Mouse (Mus musculus) liver, embryonic 16.5 days (tissue): ENCODE data around the gene Thbs3. TPM values are rescaled to one million over a fixed set of nuclear protein-coding genes. Genes with fewer than 3 reads are reported as not detected.
A peak's percentile ranks its signal among the peaks of the same experiment; 100 is the strongest.

Experiments used
- ATAC-seq: fragments of 200-750 bp; cut with Nextera tagmentation; 2 replicates; pipeline ENCODE4 v1.8.0; 2017; ENCODE audit warnings: low read depth, mild to moderate bottlenecking, moderate number of reproducible peaks, moderate library complexity
- H3K27ac ChIP-seq: fragments of 300-500 bp; sonication (generic); 2 replicates; pipeline ENCODE4 v1.5.1; 2014; ENCODE audit warnings: mild to moderate bottlenecking, low read length
- H3K27me3 ChIP-seq: fragments of 300-500 bp; sonication (generic); 2 replicates; pipeline ENCODE4 v1.6.1; 2014; ENCODE audit warnings: low read depth, low read length, mixed read lengths; ENCODE audit not compliant: control insufficient read depth, insufficient read depth
- H3K36me3 ChIP-seq: fragments of 300-500 bp; sonication (generic); 2 replicates; pipeline ENCODE4 v1.6.1; 2014; ENCODE audit warnings: mild to moderate bottlenecking; ENCODE audit not compliant: control insufficient read depth, insufficient read depth
- H3K4me1 ChIP-seq: fragments of 300-500 bp; sonication (generic); 2 replicates; pipeline ENCODE4 v1.6.1; 2014; ENCODE audit warnings: low read depth, low read length, mixed read lengths; ENCODE audit not compliant: control insufficient read depth
- H3K4me2 ChIP-seq: fragments of 300-500 bp; sonication (generic); 2 replicates; pipeline ENCODE4 v1.6.1; 2014; ENCODE audit warnings: low read depth, low read length, mixed read lengths
- H3K4me3 ChIP-seq: fragments of 300-500 bp; sonication (generic); 2 replicates; pipeline ENCODE4 v1.5.1; 2014; ENCODE audit warnings: low read depth, mild to moderate bottlenecking, low read length
- H3K9ac ChIP-seq: fragments of 300-500 bp; sonication (generic); 2 replicates; pipeline ENCODE4 v1.6.1; 2014; ENCODE audit warnings: low read depth, low read length
- H3K9me3 ChIP-seq: fragments of 300-500 bp; sonication (generic); replicated peaks from 2 replicates; pipeline ENCODE4 v1.6.1; 2016; ENCODE audit warnings: low read length; ENCODE audit not compliant: control insufficient read depth
- WGBS: fragments of 180-500 bp; shearing (Covaris S2); extraction: QIAGEN DNeasy Blood & Tissue Kit; methylation state at CpG from one replicate; pipeline ENCODE4 v1.1.7; 2014; ENCODE audit not compliant: insufficient replicate concordance; 5-methylcytosine and 5-hydroxymethylcytosine counted together
- polyA plus RNA-seq: library from polyadenylated mRNA; unstranded; fragments of >200 nt; fragmentation: Nextera tagmentation; extraction: Ambion mirVana; gene quantifications from 2 replicates; pipeline ENCODE4 v1.2.1, GENCODE M21; 2015

Thbs3 gene
- polyA plus RNA-seq, 1 experiment from 2014 or later = 2.0 TPM

GRCm38 (mm10) chr3:89190436-89190835, 24.5 kb upstream of the Thbs3 start:
- H3K4me1 ChIP-seq = peaks cover 4% of the 10 kb centered on the region

GRCm38 (mm10) chr3:89193351-89193750, 21.6 kb upstream of the Thbs3 start:
- Histone ChIP-seq H3K27me3 (no peaks in the 10 kb centered on the region), H3K36me3 (no peaks in the 10 kb centered on the region), H3K9ac (no peak overlapping the region), H3K4me3 (no peak overlapping the region), H3K4me1 (peaks cover 16% of the 10 kb centered on the region), H3K4me2 (no peak overlapping the region), H3K27ac (no peak overlapping the region), H3K9me3 (no peaks in the 10 kb centered on the region)
- no peak for ATAC-seq
- WGBS = 54% methylated on average over 1 of the region's 1 CpGs

More at GRCm38 (mm10) chr3:89190436-89190835, 24.5 kb upstream of the Thbs3 start:
- ATAC-seq = no peak
- no peaks in the 10 kb centered on the region for H3K27me3 ChIP-seq
- H3K9me3 ChIP-seq = no peaks in the 10 kb centered on the region
- H3K27ac ChIP-seq = no peak overlapping the region
- no peak overlapping the region for H3K4me3 ChIP-seq
- H3K4me2 ChIP-seq = no peak overlapping the region
- 12% methylated on average over 8 of the region's 8 CpGs for WGBS
- H3K9ac ChIP-seq = no peak overlapping the region
- no peaks in the 10 kb centered on the region for H3K36me3 ChIP-seq

DNA sequence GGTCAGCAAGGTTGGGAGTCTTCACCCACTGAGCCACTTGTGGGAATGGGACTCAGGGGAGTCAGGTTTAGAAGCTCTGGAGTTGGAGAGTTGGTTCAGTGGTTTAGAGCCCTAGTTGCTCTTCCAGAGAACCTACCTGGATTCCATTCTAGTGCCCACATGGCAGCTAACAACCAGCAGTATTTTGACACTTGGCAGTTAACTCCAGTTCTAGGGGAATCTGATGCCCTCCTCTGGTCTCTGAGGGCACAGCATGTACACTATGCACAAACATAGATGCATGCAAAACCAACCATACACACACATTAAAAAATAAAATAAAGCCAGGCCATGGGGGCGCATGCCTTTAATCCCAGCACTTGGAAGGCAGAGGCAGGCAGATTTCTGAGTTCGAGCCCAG, 21.1 kb upstream of the Thbs3 start:
- no peak for ATAC-seq
- 69% methylated on average over 2 of the region's 2 CpGs for WGBS
- Histone ChIP-seq H3K27me3 (no peaks in the 10 kb centered on the region), H3K4me2 (no peak overlapping the region), H3K27ac (no peak overlapping the region), H3K36me3 (no peaks in the 10 kb centered on the region), H3K4me1 (peaks cover 16% of the 10 kb centered on the region), H3K9ac (no peak overlapping the region), H3K4me3 (no peak overlapping the region), H3K9me3 (no peaks in the 10 kb centered on the region)

DNA sequence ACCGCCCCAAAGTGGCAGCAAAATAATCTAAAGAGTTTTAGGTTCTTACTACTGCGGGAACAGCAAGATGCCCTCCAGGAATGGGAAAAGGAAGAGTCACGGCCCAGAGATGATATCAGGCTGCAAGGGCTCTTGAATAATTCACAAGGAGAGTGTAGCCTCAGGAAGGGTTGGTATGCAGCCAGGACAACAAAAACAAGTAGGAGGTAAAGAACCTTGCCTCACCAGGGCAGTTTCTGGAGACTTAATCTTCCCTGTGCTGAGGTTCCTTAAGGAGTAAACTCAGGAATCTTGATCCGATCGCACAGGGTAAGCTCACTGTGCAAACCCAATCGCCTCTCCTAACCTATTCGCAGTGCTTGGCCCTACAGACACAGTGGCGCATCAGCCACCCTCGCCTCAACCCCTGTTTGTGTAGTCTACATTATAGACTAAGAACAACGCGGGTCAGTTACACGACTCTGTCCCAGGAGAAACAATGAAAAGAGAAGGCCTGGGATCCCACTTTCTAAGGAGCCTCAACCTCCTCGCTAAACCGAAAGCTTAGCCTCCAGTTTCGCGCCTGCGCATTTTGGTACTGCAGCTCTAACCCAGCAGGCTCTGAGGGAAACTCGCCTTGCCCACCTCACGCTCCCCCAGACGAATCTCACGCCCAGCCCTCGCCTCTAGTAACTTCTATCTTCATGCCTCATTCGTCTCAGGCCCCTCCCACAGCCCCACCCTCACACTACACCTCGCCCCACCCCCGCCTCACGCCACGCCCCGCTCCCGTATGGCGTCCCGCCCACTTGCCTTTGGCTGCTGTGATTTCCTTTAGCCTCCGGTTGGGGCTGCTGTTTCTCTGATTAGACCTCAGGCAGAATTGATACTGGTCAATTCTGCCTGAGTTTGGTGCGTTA, 18.8 kb upstream of the Thbs3 start:
- Histone ChIP-seq H3K9ac (peak overlapping the region; percentile 67), H3K27me3 (no peaks in the 10 kb centered on the region), H3K36me3 (no peaks in the 10 kb centered on the region), H3K27ac (peak overlapping the region; percentile 48), H3K4me2 (peak overlapping the region; percentile 87), H3K4me1 (peaks cover 16% of the 10 kb centered on the region), H3K9me3 (no peaks in the 10 kb centered on the region), H3K4me3 (peak overlapping the region; percentile 64)
- peak; percentile 96 for ATAC-seq
- 7% methylated on average over 33 of the region's 33 CpGs for WGBS

GRCm38 (mm10) chr3:89199839-89200238, 15.1 kb upstream of the Thbs3 start:
- no peak for ATAC-seq
- no peaks in the 10 kb centered on the region for H3K9me3 ChIP-seq
- no peaks in the 10 kb centered on the region for H3K27me3 ChIP-seq
- WGBS = 46% methylated on average over 3 of the region's 3 CpGs
- H3K4me2 ChIP-seq = no peak overlapping the region
- H3K9ac ChIP-seq = no peak overlapping the region
- peaks cover 21% of the 10 kb centered on the region for H3K4me1 ChIP-seq
- no peaks in the 10 kb centered on the region for H3K36me3 ChIP-seq
- H3K27ac ChIP-seq = no peak overlapping the region
- H3K4me3 ChIP-seq = no peak overlapping the region

- ATAC-seq = peak; percentile 85
- 20% methylated on average over 13 of the region's 13 CpGs for WGBS
- peaks cover 6% of the 10 kb centered on the region for H3K4me1 ChIP-seq
- H3K27ac ChIP-seq = peak within 1 kb of the TSS; percentile 51; the same call in 1 of the 2 replicates
- H3K9me3 ChIP-seq = no peaks in the 10 kb centered on the region
- peak within 1 kb of the TSS; percentile 89 for H3K4me2 ChIP-seq
- H3K36me3 ChIP-seq = peaks cover 9% of the 10 kb centered on the region
- no peaks in the 10 kb centered on the region for H3K27me3 ChIP-seq
- peak within 1 kb of the TSS; percentile 71 for H3K9ac ChIP-seq
- peak within 1 kb of the TSS; percentile 74 for H3K4me3 ChIP-seq
These were observed 12.5 kb upstream of the Thbs3 start, which contains the start of gene Gba for GRCm38 (mm10) chr3:89202253-89203141. Gba (plus strand) TSS chr3:89202928.

- ATAC-seq = peak; percentile 22; the same call in 1 of the 2 replicates
- WGBS = 29% methylated on average over 5 of the region's 5 CpGs
- peak overlapping the region; percentile 51; the same call in 1 of the 2 replicates for H3K27ac ChIP-seq
These were observed 11.9 kb upstream of the Thbs3 start for GRCm38 (mm10) chr3:89203142-89203514.

GRCm38 (mm10) chr3:89206079-89206478, 8.9 kb upstream of the Thbs3 start:
- H3K27me3 ChIP-seq = no peaks in the 10 kb centered on the region
- H3K9me3 ChIP-seq = no peaks in the 10 kb centered on the region
- peaks cover 33% of the 10 kb centered on the region for H3K36me3 ChIP-seq
- H3K9ac ChIP-seq = no peak overlapping the region
- H3K4me3 ChIP-seq = no peak overlapping the region
- peaks cover 6% of the 10 kb centered on the region for H3K4me1 ChIP-seq
- H3K4me2 ChIP-seq = no peak overlapping the region
- ATAC-seq = no peak
- WGBS = 84% methylated on average over 7 of the region's 7 CpGs
- H3K27ac ChIP-seq = no peak overlapping the region

More at GRCm38 (mm10) chr3:89203142-89203514, 11.9 kb upstream of the Thbs3 start:
- Histone ChIP-seq H3K27me3 (no peaks in the 10 kb centered on the region), H3K4me2 (peak overlapping the region; percentile 89), H3K4me1 (peaks cover 6% of the 10 kb centered on the region), H3K9me3 (no peaks in the 10 kb centered on the region), H3K4me3 (peak overlapping the region; percentile 74), H3K9ac (peak overlapping the region; percentile 71), H3K36me3 (peaks cover 13% of the 10 kb centered on the region)
